Mouse (Mus musculus) urinary bladder, postnatal 4 days (tissue): ENCODE data around the gene Atoh1.

Source experiments
- DNase-seq, 2 experiments: peaks; one replicate each; pipeline ENCODE4 v3.0.0; 2021 to 2022; ENCODE audit warnings: low spot score in 2 of 2

Atoh1 gene

GRCm38 (mm10) chr6:64728499-64729198, at the start of gene Atoh1:
Gene Atoh1 (plus strand): TSS chr6:64729125.
- DNase-seq, result peak in 1 of 2 experiments; percentile 19

DNA sequence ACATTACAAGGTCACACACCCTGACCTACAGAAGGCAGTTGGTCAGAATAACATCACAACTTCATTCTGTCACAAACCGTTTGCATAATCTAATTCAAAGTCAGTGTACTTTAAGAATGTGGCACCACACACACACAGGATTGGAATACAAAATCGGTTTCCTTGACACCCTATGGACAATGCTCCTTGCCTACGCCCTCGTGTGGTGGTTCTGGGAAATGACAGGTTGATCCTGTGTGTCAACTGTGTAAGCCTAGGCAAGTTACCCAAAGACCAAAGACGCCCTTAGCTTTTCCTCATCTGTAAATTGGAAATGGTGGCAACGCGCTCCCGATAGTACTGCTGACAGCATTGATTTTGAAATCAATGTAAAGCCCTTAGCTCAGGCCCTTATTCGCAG, 45.0 kb upstream of the Atoh1 start:
- DNase-seq, result no peak

- DNase-seq, result no peak
Measured at GRCm38 (mm10) chr6:64684973-64685372, 44.0 kb upstream of the Atoh1 start.

GRCm38 (mm10) chr6:64688181-64688944, 40.6 kb upstream of the Atoh1 start:
- DNase-seq, result no peak

GRCm38 (mm10) chr6:64694688-64695087, 34.2 kb upstream of the Atoh1 start:
- no peak for DNase-seq

DNA sequence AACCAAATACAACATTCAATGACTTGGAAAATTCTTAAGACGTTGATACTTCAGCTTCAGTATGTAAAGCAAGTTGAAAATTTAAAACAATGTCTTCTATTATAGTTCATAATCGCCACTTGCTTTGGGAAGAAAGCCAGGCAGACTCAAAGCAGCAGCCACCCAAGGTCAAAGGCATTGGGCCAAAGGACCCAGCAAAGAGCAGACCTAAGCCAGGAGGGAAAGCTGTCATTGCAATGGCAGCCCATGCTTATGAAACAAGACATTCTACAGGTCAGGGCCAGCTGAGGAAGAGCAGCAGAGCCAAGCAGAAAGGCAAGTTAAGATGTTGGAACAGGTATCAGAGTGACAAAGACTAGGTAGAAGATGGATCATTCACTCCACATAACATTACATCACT, 25.3 kb upstream of the Atoh1 start:
- DNase-seq, result no peak

DNA sequence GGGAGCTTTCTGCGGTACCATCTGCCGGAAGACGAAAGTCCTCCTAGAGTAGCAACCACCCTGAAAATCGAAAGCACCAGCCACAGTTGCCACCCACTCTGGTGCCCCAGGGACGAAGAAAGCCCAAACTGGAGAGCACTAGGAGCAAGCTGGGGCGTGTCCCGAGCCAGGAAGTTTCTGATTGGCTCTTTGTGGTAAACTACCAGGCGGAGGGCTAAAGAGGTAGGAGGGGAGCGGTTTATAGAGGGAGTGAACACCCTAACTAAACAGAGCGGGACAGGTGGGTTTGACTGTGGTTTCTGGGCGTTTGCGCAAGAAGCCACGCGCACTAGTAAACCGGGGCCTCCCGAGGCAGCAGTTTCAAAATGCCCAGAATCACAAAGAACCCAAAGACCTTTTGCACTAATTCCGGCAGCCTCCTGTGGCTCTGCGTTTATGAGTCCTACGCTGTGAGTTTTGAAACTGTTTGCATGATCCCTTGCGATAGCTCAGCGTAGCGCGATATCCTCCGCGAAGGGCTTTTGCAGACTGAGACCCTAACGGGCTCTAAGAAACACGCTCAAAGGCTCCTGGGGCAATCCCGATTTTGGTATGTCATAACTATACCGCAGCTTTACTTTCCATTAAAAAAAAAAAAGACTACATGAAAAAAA, 1.0 kb upstream of the Atoh1 start:
- no peak for DNase-seq

DNA sequence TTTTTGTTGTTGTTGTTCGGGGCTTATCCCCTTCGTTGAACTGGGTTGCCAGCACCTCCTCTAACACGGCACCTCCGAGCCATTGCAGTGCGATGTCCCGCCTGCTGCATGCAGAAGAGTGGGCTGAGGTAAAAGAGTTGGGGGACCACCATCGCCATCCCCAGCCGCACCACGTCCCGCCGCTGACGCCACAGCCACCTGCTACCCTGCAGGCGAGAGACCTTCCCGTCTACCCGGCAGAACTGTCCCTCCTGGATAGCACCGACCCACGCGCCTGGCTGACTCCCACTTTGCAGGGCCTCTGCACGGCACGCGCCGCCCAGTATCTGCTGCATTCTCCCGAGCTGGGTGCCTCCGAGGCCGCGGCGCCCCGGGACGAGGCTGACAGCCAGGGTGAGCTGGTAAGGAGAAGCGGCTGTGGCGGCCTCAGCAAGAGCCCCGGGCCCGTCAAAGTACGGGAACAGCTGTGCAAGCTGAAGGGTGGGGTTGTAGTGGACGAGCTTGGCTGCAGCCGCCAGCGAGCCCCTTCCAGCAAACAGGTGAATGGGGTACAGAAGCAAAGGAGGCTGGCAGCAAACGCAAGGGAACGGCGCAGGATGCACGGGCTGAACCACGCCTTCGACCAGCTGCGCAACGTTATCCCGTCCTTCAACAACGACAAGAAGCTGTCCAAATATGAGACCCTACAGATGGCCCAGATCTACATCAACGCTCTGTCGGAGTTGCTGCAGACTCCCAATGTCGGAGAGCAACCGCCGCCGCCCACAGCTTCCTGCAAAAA, 496 bp downstream of the Atoh1 start:
- no peak for DNase-seq

- no peak for DNase-seq
Measured at GRCm38 (mm10) chr6:64730030-64730429, 1.1 kb downstream of the Atoh1 start.

DNA sequence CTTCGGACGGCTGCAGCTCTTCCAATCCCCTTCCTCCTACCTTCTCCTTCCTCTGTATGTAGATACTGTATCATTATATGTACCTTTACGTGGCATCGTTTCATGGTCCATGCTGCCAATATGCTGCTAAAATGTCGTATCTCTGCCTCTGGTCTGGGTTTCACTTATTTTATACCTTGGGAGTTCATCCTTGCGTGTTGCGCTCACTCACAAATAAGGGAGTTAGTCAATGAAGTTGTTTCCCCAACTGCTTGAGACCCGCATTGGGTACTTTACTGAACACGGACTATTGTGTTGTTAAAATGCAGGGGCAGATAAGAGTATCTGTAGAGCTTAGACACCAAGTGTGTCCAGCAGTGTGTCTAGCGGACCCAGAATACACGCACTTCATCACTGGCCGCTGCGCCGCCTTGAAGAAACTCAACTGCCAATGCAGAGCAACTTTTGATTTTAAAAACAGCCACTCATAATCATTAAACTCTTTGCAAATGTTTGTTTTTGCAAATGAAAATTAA, 1.6 kb downstream of the Atoh1 start:
- DNase-seq, result no peak

- DNase-seq, result no peak
Measured at GRCm38 (mm10) chr6:64731126-64731525, 2.2 kb downstream of the Atoh1 start.

GRCm38 (mm10) chr6:64731621-64732320, 2.8 kb downstream of the Atoh1 start:
- DNase-seq, result no peak

DNA sequence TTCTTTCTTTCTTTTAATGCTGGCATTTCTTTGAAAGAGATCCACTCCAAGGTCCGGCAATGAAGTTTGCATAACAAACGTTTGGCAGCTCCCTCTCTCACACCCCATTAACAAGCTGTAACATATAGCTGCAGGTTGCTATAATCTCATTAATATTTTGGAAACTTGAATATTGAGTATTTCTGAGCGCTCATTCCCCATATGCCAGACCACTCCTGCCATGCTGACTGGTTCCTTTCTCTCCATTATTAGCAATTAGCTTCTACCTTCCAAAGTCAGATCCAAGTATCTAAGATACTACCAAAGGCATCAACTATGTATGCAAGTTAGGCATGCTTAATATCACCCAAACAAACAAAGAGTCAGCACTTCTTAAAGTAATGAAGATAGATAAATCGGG, 4.4 kb downstream of the Atoh1 start:
- DNase-seq, result no peak

GRCm38 (mm10) chr6:64734441-64735320, 5.8 kb downstream of the Atoh1 start:
- DNase-seq, result no peak

DNA sequence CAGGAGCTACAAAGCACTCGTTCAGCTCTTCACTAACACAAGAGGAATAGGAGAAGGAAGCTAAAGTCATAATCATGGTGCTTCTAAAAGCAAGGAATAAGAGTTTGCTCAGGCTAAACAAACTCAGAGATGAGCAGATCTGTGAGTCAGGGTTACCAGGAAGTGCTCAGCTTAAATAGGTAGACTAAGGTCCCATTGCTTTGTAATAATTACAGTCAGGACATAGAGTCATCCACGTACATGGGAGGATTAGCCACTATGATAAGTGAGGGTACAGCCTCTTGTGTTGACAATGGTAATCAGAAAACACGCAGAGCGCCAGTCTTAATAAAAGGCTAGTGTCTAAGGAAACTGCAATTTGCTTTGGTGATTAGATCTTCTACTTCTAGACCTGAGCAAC, 7.4 kb downstream of the Atoh1 start:
- DNase-seq, result no peak

DNA sequence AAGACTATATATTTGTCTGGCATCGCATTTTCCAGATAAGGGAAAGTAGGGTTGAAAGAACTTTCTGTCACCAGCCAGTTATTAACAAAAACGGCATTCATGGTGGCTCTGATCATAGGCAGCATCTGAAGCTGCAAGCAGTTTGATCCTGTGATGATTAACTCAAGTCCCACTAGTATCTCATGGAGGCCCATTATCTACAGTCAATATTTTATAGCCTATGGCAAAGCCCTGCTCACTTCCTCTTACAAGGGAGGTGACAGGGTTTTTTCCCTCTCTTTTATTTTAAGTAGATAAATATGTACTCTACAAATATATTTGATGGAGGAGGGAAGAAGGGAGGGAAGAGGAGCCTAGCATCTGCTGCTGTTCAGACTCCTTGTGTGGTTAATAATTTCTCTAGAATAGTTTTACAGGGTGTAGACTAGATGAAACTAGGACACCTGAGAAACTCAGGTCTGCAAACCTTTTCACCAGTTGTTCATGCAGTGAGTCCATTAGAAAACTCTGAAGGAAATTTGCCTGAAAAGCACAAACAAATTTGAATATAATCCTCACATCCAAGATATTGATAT, 14.1 kb downstream of the Atoh1 start:
- no peak for DNase-seq

DNA sequence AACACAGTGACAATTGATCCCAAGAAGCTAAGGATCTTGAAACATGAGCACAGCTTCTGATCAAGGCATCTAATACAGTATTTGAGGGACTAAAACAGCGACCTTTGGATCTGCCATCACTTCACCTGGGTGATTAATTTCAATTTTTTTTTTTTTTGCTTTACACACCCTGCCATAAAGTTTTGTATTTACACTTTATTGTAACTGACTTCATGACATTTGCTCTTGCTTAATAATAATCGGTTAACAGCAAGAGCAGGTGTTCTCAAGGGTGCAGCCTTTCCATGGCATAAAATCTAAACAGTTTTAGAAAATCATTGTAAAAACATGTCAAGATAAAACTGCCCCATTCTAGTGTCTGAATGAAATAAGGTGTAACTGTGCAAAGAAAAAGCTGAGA, 25.6 kb downstream of the Atoh1 start:
- DNase-seq, result no peak

GRCm38 (mm10) chr6:64763901-64764300, 35.0 kb downstream of the Atoh1 start:
- DNase-seq, result no peak

- DNase-seq, result no peak
Measured at GRCm38 (mm10) chr6:64773430-64773829, 44.5 kb downstream of the Atoh1 start.
